Mouse (Mus musculus) neural tube, embryonic 15.5 days (tissue): Measurements from ENCODE around the gene Ghrl. TPM values are rescaled to one million over a fixed set of nuclear protein-coding genes. Genes with fewer than 3 reads are reported as not detected.
A peak's percentile ranks its signal among the peaks of the same experiment; 100 is the strongest.

Experiments used
- ATAC-seq: fragments of 200-750 bp; cut with Nextera tagmentation; 2 replicates; pipeline ENCODE4 v1.8.0; 2017; ENCODE audit warnings: mild to moderate bottlenecking, moderate TSS enrichment, moderate library complexity; ENCODE audit not compliant: low FRiP score
- H3K27ac ChIP-seq: fragments of 300-500 bp; sonication (generic); replicated peaks from 2 replicates; pipeline ENCODE4 v1.5.1; 2015; ENCODE audit warnings: mild to moderate bottlenecking, inconsistent platforms
- H3K27me3 ChIP-seq: fragments of 300-500 bp; sonication (generic); replicated peaks from 2 replicates; pipeline ENCODE4 v1.6.1; 2015; ENCODE audit warnings: inconsistent platforms
- H3K36me3 ChIP-seq: fragments of 300-500 bp; sonication (generic); 2 replicates; pipeline ENCODE4 v1.6.1; 2015; ENCODE audit warnings: inconsistent platforms
- H3K4me1 ChIP-seq: fragments of 300-500 bp; sonication (generic); 2 replicates; pipeline ENCODE4 v1.6.1; 2015; ENCODE audit warnings: inconsistent platforms
- H3K4me2 ChIP-seq: fragments of 300-500 bp; sonication (generic); 2 replicates; pipeline ENCODE4 v1.6.1; 2015; ENCODE audit warnings: inconsistent platforms, mild to moderate bottlenecking, moderate library complexity
- H3K4me3 ChIP-seq: fragments of 300-500 bp; sonication (generic); replicated peaks from 2 replicates; pipeline ENCODE4 v1.5.1; 2015; ENCODE audit warnings: mild to moderate bottlenecking, inconsistent platforms
- H3K9ac ChIP-seq: fragments of 300-500 bp; sonication (generic); replicated peaks from 2 replicates; pipeline ENCODE4 v1.6.1; 2015; ENCODE audit warnings: mild to moderate bottlenecking, inconsistent platforms
- H3K9me3 ChIP-seq: fragments of 300-500 bp; sonication (generic); replicated peaks from 2 replicates; pipeline ENCODE4 v1.6.1; 2016; ENCODE audit warnings: inconsistent platforms
- WGBS: fragments of 180-500 bp; shearing (Covaris S2); methylation state at CpG from one replicate; pipeline ENCODE4 v1.1.7; 2015; ENCODE audit warnings: mixed read lengths; 5-methylcytosine and 5-hydroxymethylcytosine counted together
- polyA plus RNA-seq: library from polyadenylated mRNA; unstranded; fragments of >200 nt; fragmentation: Nextera tagmentation; extraction: Ambion mirVana; gene quantifications from 2 replicates; pipeline ENCODE4 v1.2.1, GENCODE M21; 2015

The Ghrl gene
- 1.1 and 1.9 TPM in 2 replicates for polyA plus RNA-seq

- WGBS = 91% methylated on average over 3 of the region's 3 CpGs
- Histone ChIP-seq H3K27ac (no peak within 1 kb of the TSS), H3K4me3 (no peak within 1 kb of the TSS), H3K9ac (no peak within 1 kb of the TSS), H3K9me3 (no peaks in the 10 kb centered on the region), H3K27me3 (no peaks in the 10 kb centered on the region), H3K36me3 (peaks cover 71% of the 10 kb centered on the region), H3K4me2 (no peak within 1 kb of the TSS), H3K4me1 (no peaks in the 10 kb centered on the region)
- no peak for ATAC-seq
Observed at GRCm38 (mm10) chr6:113719878-113720277, at the start of gene Ghrl. Ghrl (minus strand) TSS chr6:113719880.

- no peak overlapping the region for H3K9ac ChIP-seq
- H3K27me3 ChIP-seq = no peaks in the 10 kb centered on the region
- H3K27ac ChIP-seq = no peak overlapping the region
- H3K36me3 ChIP-seq = peaks cover 42% of the 10 kb centered on the region
- 56% methylated on average over 11 of the region's 11 CpGs for WGBS
- no peaks in the 10 kb centered on the region for H3K9me3 ChIP-seq
- no peak overlapping the region for H3K4me3 ChIP-seq
- ATAC-seq = no peak
- H3K4me1 ChIP-seq = no peaks in the 10 kb centered on the region
- no peak overlapping the region for H3K4me2 ChIP-seq
Observed at GRCm38 (mm10) chr6:113768804-113769203, 49.1 kb upstream of the Ghrl start.

- ATAC-seq = 0 out of 2 replicates have a peak, but pooled peaks have one; percentile 41
- Histone ChIP-seq H3K27ac (no peak overlapping the region), H3K4me1 (no peaks in the 10 kb centered on the region), H3K9me3 (no peaks in the 10 kb centered on the region), H3K36me3 (peaks cover 80% of the 10 kb centered on the region), H3K9ac (no peak overlapping the region), H3K27me3 (peaks cover 4% of the 10 kb centered on the region; the same call in 1 of the 2 replicates), H3K4me2 (no peak overlapping the region), H3K4me3 (no peak overlapping the region)
- 27% methylated on average over 7 of the region's 7 CpGs for WGBS
Observed at GRCm38 (mm10) chr6:113761644-113762043, 42.0 kb upstream of the Ghrl start.

GRCm38 (mm10) chr6:113749119-113749685, 29.5 kb upstream of the Ghrl start:
- Histone ChIP-seq H3K27ac (no peak overlapping the region), H3K36me3 (peaks cover 41% of the 10 kb centered on the region), H3K4me2 (no peak overlapping the region), H3K4me1 (no peaks in the 10 kb centered on the region), H3K9me3 (no peaks in the 10 kb centered on the region), H3K4me3 (no peak overlapping the region), H3K9ac (no peak overlapping the region), H3K27me3 (no peaks in the 10 kb centered on the region)
- ATAC-seq = no peak
- 68% methylated on average over 17 of the region's 17 CpGs for WGBS

- H3K4me1 ChIP-seq = no peaks in the 10 kb centered on the region
- H3K4me3 ChIP-seq = no peak overlapping the region
- WGBS = 39% methylated on average over 26 of the region's 26 CpGs
- H3K4me2 ChIP-seq = no peak overlapping the region
- H3K9me3 ChIP-seq = no peaks in the 10 kb centered on the region
- H3K27me3 ChIP-seq = no peaks in the 10 kb centered on the region
- peaks cover 33% of the 10 kb centered on the region for H3K36me3 ChIP-seq
- H3K9ac ChIP-seq = no peak overlapping the region
- ATAC-seq = no peak
- H3K27ac ChIP-seq = no peak overlapping the region
Observed at GRCm38 (mm10) chr6:113748351-113748750, 28.7 kb upstream of the Ghrl start.

GRCm38 (mm10) chr6:113747284-113747683, 27.6 kb upstream of the Ghrl start:
- H3K27ac ChIP-seq = no peak overlapping the region
- H3K9me3 ChIP-seq = no peaks in the 10 kb centered on the region
- WGBS = 86% methylated on average over 14 of the region's 14 CpGs
- no peak overlapping the region for H3K4me3 ChIP-seq
- no peak overlapping the region for H3K9ac ChIP-seq
- no peaks in the 10 kb centered on the region for H3K27me3 ChIP-seq
- no peak for ATAC-seq
- H3K4me2 ChIP-seq = no peak overlapping the region
- no peaks in the 10 kb centered on the region for H3K4me1 ChIP-seq
- H3K36me3 ChIP-seq = peaks cover 24% of the 10 kb centered on the region

- no peak for ATAC-seq
- Histone ChIP-seq H3K4me2 (no peak overlapping the region), H3K27ac (no peak overlapping the region), H3K4me1 (peaks cover 3% of the 10 kb centered on the region; the same call in 1 of the 2 replicates), H3K27me3 (no peaks in the 10 kb centered on the region), H3K9me3 (no peaks in the 10 kb centered on the region), H3K9ac (0 out of 2 replicates have a peak overlapping the region, but pooled peaks have one; percentile 3), H3K4me3 (no peak overlapping the region), H3K36me3 (peaks cover 13% of the 10 kb centered on the region)
Observed at GRCm38 (mm10) chr6:113745117-113745516, 25.4 kb upstream of the Ghrl start.

GRCm38 (mm10) chr6:113743111-113743510, 23.4 kb upstream of the Ghrl start:
- H3K27ac ChIP-seq = no peak overlapping the region
- H3K4me2 ChIP-seq = no peak overlapping the region
- H3K9me3 ChIP-seq = no peaks in the 10 kb centered on the region
- WGBS = 48% methylated on average over 1 of the region's 1 CpGs
- H3K9ac ChIP-seq = no peak overlapping the region
- no peak overlapping the region for H3K4me3 ChIP-seq
- no peaks in the 10 kb centered on the region for H3K27me3 ChIP-seq
- H3K36me3 ChIP-seq = peaks cover 12% of the 10 kb centered on the region
- ATAC-seq = no peak
- H3K4me1 ChIP-seq = peaks cover 14% of the 10 kb centered on the region

GRCm38 (mm10) chr6:113742321-113742720, 22.6 kb upstream of the Ghrl start:
- Histone ChIP-seq H3K27me3 (no peaks in the 10 kb centered on the region), H3K4me3 (no peak overlapping the region), H3K36me3 (peaks cover 16% of the 10 kb centered on the region), H3K9ac (no peak overlapping the region), H3K4me2 (no peak overlapping the region), H3K9me3 (no peaks in the 10 kb centered on the region), H3K4me1 (peaks cover 14% of the 10 kb centered on the region), H3K27ac (no peak overlapping the region)
- WGBS = 68% methylated on average over 1 of the region's 1 CpGs
- ATAC-seq = no peak

- Histone ChIP-seq H3K27me3 (no peaks in the 10 kb centered on the region), H3K4me3 (no peak overlapping the region), H3K4me1 (peaks cover 14% of the 10 kb centered on the region), H3K27ac (no peak overlapping the region), H3K9ac (no peak overlapping the region), H3K4me2 (no peak overlapping the region), H3K9me3 (no peaks in the 10 kb centered on the region), H3K36me3 (peaks cover 18% of the 10 kb centered on the region)
- no peak for ATAC-seq
- 66% methylated on average over 2 of the region's 2 CpGs for WGBS
Observed at GRCm38 (mm10) chr6:113741425-113741824, 21.7 kb upstream of the Ghrl start.

GRCm38 (mm10) chr6:113740236-113741217, 20.8 kb upstream of the Ghrl start, which contains the start of gene Sec13:
Sec13 (minus strand) TSS chr6:113740743.
- peak within 1 kb of the TSS; percentile 82 for H3K27ac ChIP-seq
- peaks cover 23% of the 10 kb centered on the region for H3K36me3 ChIP-seq
- WGBS = 7% methylated on average over 41 of the region's 41 CpGs
- H3K4me2 ChIP-seq = peak within 1 kb of the TSS; percentile 88
- peak; percentile 88 for ATAC-seq
- H3K27me3 ChIP-seq = no peaks in the 10 kb centered on the region
- H3K4me3 ChIP-seq = peak within 1 kb of the TSS; percentile 92
- peak within 1 kb of the TSS; percentile 81 for H3K9ac ChIP-seq
- no peaks in the 10 kb centered on the region for H3K9me3 ChIP-seq
- H3K4me1 ChIP-seq = peaks cover 14% of the 10 kb centered on the region
